Mouse (Mus musculus): ENCODE results near the gene Arhgef25. TPM values are rescaled to one million over a fixed set of nuclear protein-coding genes. Genes with fewer than 3 reads are reported as not detected.
"Not testable (repeated sequence)": the region's sequence is repeated elsewhere in the genome, so short reads cannot be mapped to it uniquely, and the experiment has no call there.

Gene Arhgef25
- polyA plus RNA-seq, 1 experiment from 2014 or later = 2.6 TPM

- Histone ChIP-seq H3K27me3 (ENCODE audit: insufficient read depth, low read length) (0 out of 2 replicates have a peak, but pooled peaks cover 3% of the 10 kb centered on the region), H3K4me2 (ENCODE audit: low read depth, low read length) (peak within 1 kb of the TSS; percentile 80), H3K4me3 (ENCODE audit: low read depth, low read length) (peak within 1 kb of the TSS; percentile 66), H3K9ac (replicated peaks) (peak within 1 kb of the TSS; percentile 92), H3K9me3 (ENCODE audit: low read length) (no peaks in the 10 kb centered on the region), H3K27ac (ENCODE audit: low read depth) (peak within 1 kb of the TSS; percentile 95), H3K4me1 (ENCODE audit: insufficient read depth) (peaks cover 20% of the 10 kb centered on the region), H3K36me3 (replicated peaks; ENCODE audit: insufficient read depth, low read length) (peaks cover 8% of the 10 kb centered on the region)
- DNase-seq (peak; percentile 85), ATAC-seq (peak; percentile 82)
- WGBS (ENCODE audit: insufficient replicate concordance) = 2% methylated on average over 45 of the region's 52 CpGs
- TF ChIP-seq CTCF (IDR thresholded peaks at IDR 0.05; ENCODE audit: low read depth) (peak; percentile 91), EP300 (IDR thresholded peaks at IDR 0.05; ENCODE audit: low read depth) (no peak)
Observed at GRCm38 (mm10) chr10:127164631-127165353, 25.1 kb downstream of the Arhgef25 start, which contains the start of gene B4galnt1. Gene B4galnt1, plus strand, starts transcription at chr10:127165225.

GRCm38 (mm10) chr10:127164190-127164589 lies 25.7 kb downstream of the Arhgef25 start:
- Histone ChIP-seq H3K4me3 (ENCODE audit: low read depth, low read length) (0 out of 2 replicates have a peak overlapping the region, but pooled peaks have one; percentile 66), H3K4me2 (ENCODE audit: low read depth, low read length) (peak overlapping the region; percentile 80), H3K9ac (replicated peaks) (peak overlapping the region; percentile 92; the same call in 1 of the 2 replicates), H3K27me3 (ENCODE audit: insufficient read depth, low read length) (0 out of 2 replicates have a peak, but pooled peaks cover 3% of the 10 kb centered on the region), H3K9me3 (ENCODE audit: low read length) (no peaks in the 10 kb centered on the region), H3K27ac (ENCODE audit: low read depth) (peak overlapping the region; percentile 95), H3K4me1 (ENCODE audit: insufficient read depth) (peaks cover 18% of the 10 kb centered on the region), H3K36me3 (replicated peaks; ENCODE audit: insufficient read depth, low read length) (peaks cover 6% of the 10 kb centered on the region)
- ATAC-seq (no peak), DNase-seq (no peak)
- TF ChIP-seq EP300 (IDR thresholded peaks at IDR 0.05; ENCODE audit: low read depth) = no peak
- TF ChIP-seq CTCF (IDR thresholded peaks at IDR 0.05; ENCODE audit: low read depth) = no peak
- WGBS (ENCODE audit: insufficient replicate concordance) = 78% methylated on average over 4 of the region's 4 CpGs

GRCm38 (mm10) chr10:127162771-127163261 lies 27.1 kb downstream of the Arhgef25 start:
- not testable (repeated sequence) for H3K4me2 ChIP-seq (ENCODE audit: low read depth, low read length); ATAC-seq; H3K9ac ChIP-seq (replicated peaks); H3K4me3 ChIP-seq (ENCODE audit: low read depth, low read length); H3K9me3 ChIP-seq (ENCODE audit: low read length); DNase-seq; H3K27me3 ChIP-seq (ENCODE audit: insufficient read depth, low read length); H3K36me3 ChIP-seq (replicated peaks; ENCODE audit: insufficient read depth, low read length)
- WGBS (ENCODE audit: insufficient replicate concordance) = 42% methylated on average over 7 of the region's 7 CpGs
- Histone ChIP-seq H3K4me1 (ENCODE audit: insufficient read depth) (peaks cover 17% of the 10 kb centered on the region), H3K27ac (ENCODE audit: low read depth) (0 out of 2 replicates have a peak overlapping the region, but pooled peaks have one; percentile 29)

- Histone ChIP-seq H3K27me3 (ENCODE audit: insufficient read depth, low read length) (no peaks in the 10 kb centered on the region), H3K4me1 (ENCODE audit: insufficient read depth) (peaks cover 13% of the 10 kb centered on the region), H3K4me2 (ENCODE audit: low read depth, low read length) (no peak overlapping the region), H3K9ac (replicated peaks) (no peak overlapping the region), H3K27ac (ENCODE audit: low read depth) (no peak overlapping the region), H3K9me3 (ENCODE audit: low read length) (no peaks in the 10 kb centered on the region), H3K36me3 (replicated peaks; ENCODE audit: insufficient read depth, low read length) (no peaks in the 10 kb centered on the region), H3K4me3 (ENCODE audit: low read depth, low read length) (no peak overlapping the region)
- 46% methylated on average over 3 of the region's 3 CpGs for WGBS (ENCODE audit: insufficient replicate concordance)
- no peak for ATAC-seq
- no peak for DNase-seq
- no peak for TF ChIP-seq CTCF (IDR thresholded peaks at IDR 0.05; ENCODE audit: low read depth)
- TF ChIP-seq EP300 (IDR thresholded peaks at IDR 0.05; ENCODE audit: low read depth) = no peak
Observed at GRCm38 (mm10) chr10:127160728-127161127, 29.2 kb downstream of the Arhgef25 start.

GRCm38 (mm10) chr10:127160081-127160480 lies 29.8 kb downstream of the Arhgef25 start:
- 70% methylated on average over 9 of the region's 9 CpGs for WGBS (ENCODE audit: insufficient replicate concordance)

GRCm38 (mm10) chr10:127158471-127158870 lies 31.4 kb downstream of the Arhgef25 start:
- Histone ChIP-seq H3K27ac (ENCODE audit: low read depth) (no peak overlapping the region), H3K27me3 (ENCODE audit: insufficient read depth, low read length) (no peaks in the 10 kb centered on the region), H3K4me3 (ENCODE audit: low read depth, low read length) (no peak overlapping the region), H3K9me3 (ENCODE audit: low read length) (no peaks in the 10 kb centered on the region), H3K36me3 (replicated peaks; ENCODE audit: insufficient read depth, low read length) (no peaks in the 10 kb centered on the region), H3K4me2 (ENCODE audit: low read depth, low read length) (no peak overlapping the region), H3K9ac (replicated peaks) (no peak overlapping the region), H3K4me1 (ENCODE audit: insufficient read depth) (peaks cover 9% of the 10 kb centered on the region)
- DNase-seq (no peak), ATAC-seq (no peak)
- TF ChIP-seq EP300 (IDR thresholded peaks at IDR 0.05; ENCODE audit: low read depth) = no peak
- TF ChIP-seq CTCF (IDR thresholded peaks at IDR 0.05; ENCODE audit: low read depth) = no peak
- 52% methylated on average over 3 of the region's 3 CpGs for WGBS (ENCODE audit: insufficient replicate concordance)

More at GRCm38 (mm10) chr10:127160081-127160480, 29.8 kb downstream of the Arhgef25 start:
- Histone ChIP-seq H3K9ac (replicated peaks) (no peak overlapping the region), H3K9me3 (ENCODE audit: low read length) (no peaks in the 10 kb centered on the region), H3K27ac (ENCODE audit: low read depth) (0 out of 2 replicates have a peak overlapping the region, but pooled peaks have one; percentile 48), H3K36me3 (replicated peaks; ENCODE audit: insufficient read depth, low read length) (no peaks in the 10 kb centered on the region), H3K4me3 (ENCODE audit: low read depth, low read length) (no peak overlapping the region), H3K27me3 (ENCODE audit: insufficient read depth, low read length) (no peaks in the 10 kb centered on the region), H3K4me2 (ENCODE audit: low read depth, low read length) (no peak overlapping the region), H3K4me1 (ENCODE audit: insufficient read depth) (peaks cover 7% of the 10 kb centered on the region)
- DNase-seq = no peak
- no peak for TF ChIP-seq EP300 (IDR thresholded peaks at IDR 0.05; ENCODE audit: low read depth)
- TF ChIP-seq CTCF (IDR thresholded peaks at IDR 0.05; ENCODE audit: low read depth) = no peak
- no peak for ATAC-seq
